Mouse (Mus musculus) ES-E14 (cell line): ENCODE measurements around the gene Tom1.

Experiments used
- CHD2 ChIP-seq: IDR thresholded peaks from 2 replicates; pipeline ENCODE4 v1.6.1; 2014; ENCODE audit warnings: mild to moderate bottlenecking, low read depth, low read length, inconsistent platforms
- HCFC1 ChIP-seq: IDR thresholded peaks from 2 replicates; pipeline ENCODE4 v1.6.1; 2012; ENCODE audit warnings: low read length, inconsistent platforms, borderline replicate concordance; ENCODE audit not compliant: insufficient read depth
- MAFK ChIP-seq: IDR thresholded peaks from 2 replicates; pipeline ENCODE4 v1.6.1; 2014; ENCODE audit warnings: mild to moderate bottlenecking, low read depth, low read length, inconsistent platforms; ENCODE audit not compliant: insufficient read depth
- ZNF384 ChIP-seq: IDR thresholded peaks from 2 replicates; pipeline ENCODE4 v1.6.1; 2012; ENCODE audit warnings: low read depth, low read length, inconsistent platforms

DNA sequence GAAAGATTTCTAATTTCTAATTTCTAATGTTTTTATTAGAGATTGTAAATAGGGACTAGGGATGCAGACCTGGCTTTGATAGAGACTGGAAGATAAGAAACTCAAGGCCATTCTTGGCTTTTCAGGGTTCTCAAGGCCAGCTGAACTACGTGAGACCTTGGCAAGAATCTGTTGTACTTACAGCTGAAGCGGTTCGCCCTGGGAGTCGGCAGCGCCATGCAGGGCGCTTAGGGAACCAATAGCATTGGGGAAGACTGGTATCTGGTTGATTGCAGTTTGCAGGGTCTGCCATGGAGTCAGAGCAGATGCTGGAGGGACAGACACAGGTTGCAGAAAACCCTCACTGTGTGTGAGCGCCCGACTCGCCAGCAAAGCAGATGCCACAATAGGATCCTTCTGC is 45.3 kb downstream of the Tom1 start:
- TF ChIP-seq MAFK (no peak), ZNF384 (no peak), HCFC1 (no peak), CHD2 (no peak)
